Mouse (Mus musculus) kidney, adult 2 months (tissue): Measurements from ENCODE around the gene Rcan3. TPM values are rescaled to one million over a fixed set of nuclear protein-coding genes. Genes with fewer than 3 reads are reported as not detected.
A peak's percentile ranks its signal among the peaks of the same experiment; 100 is the strongest.

ENCODE experiments used
- DNase-seq: peaks from one replicate; pipeline ENCODE4 v3.0.0; 2021
- H3K27ac ChIP-seq: fragments of 200-500 bp; 2 replicates; pipeline ENCODE4 v1.5.1; 2012; ENCODE audit warnings: low read depth, low read length, control low read depth, inconsistent platforms; ENCODE audit not compliant: insufficient read depth
- H3K27me3 ChIP-seq: fragments of 200-500 bp; replicated peaks from 2 replicates; pipeline ENCODE4 v1.6.1; 2012; ENCODE audit warnings: mild to moderate bottlenecking, moderate library complexity, low read length, inconsistent platforms; ENCODE audit not compliant: control insufficient read depth, insufficient read depth
- H3K36me3 ChIP-seq: fragments of 200-500 bp; 2 replicates; pipeline ENCODE4 v1.6.1; 2012; ENCODE audit warnings: mild to moderate bottlenecking, moderate library complexity, low read length, inconsistent platforms; ENCODE audit not compliant: control insufficient read depth, insufficient read depth
- H3K4me1 ChIP-seq: fragments of 200-500 bp; 2 replicates; pipeline ENCODE4 v1.6.1; 2011; ENCODE audit warnings: low read length; ENCODE audit not compliant: control insufficient read depth, insufficient read depth
- H3K4me3 ChIP-seq: fragments of 200-500 bp; 2 replicates; pipeline ENCODE4 v1.5.1; 2011; ENCODE audit warnings: mild to moderate bottlenecking, low read depth, low read length, control low read depth; ENCODE audit not compliant: insufficient read depth
- CTCF ChIP-seq: fragments of 200-500 bp; conservative IDR thresholded peaks from 2 replicates; pipeline ENCODE4 v1.5.1; 2011; ENCODE audit warnings: low read depth, mild to moderate bottlenecking, control low read depth, low read length, moderate library complexity, mixed read lengths; ENCODE audit not compliant: insufficient read depth, insufficient read length
- POLR2A ChIP-seq: fragments of 200-500 bp; IDR thresholded peaks from one replicate; pipeline ENCODE4 v1.6.1; 2011; ENCODE audit warnings: low read depth, low read length, control low read depth
- WGBS: fragments of 180-500 bp; shearing (Covaris S2); methylation state at CpG from one replicate; pipeline ENCODE4 v1.1.7; 2018; 5-methylcytosine and 5-hydroxymethylcytosine counted together
- polyA plus RNA-seq: library from polyadenylated mRNA; depleted of rRNA; stranded (reverse); fragments of >200 nt; gene quantifications from 2 replicates; pipeline ENCODE4 v1.2.3, GENCODE M21; 2012

Rcan3 gene
- polyA plus RNA-seq, 1 experiment: 13.4 TPM

- TF ChIP-seq POLR2A (no peak), CTCF (no peak)
- peak overlapping the region; percentile 25 for H3K4me3 ChIP-seq
These were observed 36.1 kb downstream of the Rcan3 start for GRCm38 (mm10) chr4:135397551-135397950.

DNA sequence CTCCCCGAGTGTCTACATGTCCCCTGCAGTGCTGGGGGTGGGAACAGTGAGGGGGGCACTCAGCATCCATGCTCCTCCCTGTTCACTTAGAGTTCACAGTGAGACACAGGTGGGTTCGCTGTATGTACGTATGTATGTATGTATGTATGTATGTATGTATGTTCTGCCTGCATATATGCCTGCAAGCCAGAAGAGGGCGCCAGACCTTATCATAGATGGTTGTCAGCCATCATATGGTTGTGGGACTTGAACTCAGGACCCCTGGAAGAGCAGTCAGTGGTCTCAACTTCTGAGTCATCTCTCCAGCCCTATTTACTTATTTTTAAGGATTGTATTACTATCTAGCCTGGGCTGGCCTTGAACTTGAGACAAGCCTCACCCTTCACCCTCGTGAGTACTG, 37.4 kb downstream of the Rcan3 start:
- TF ChIP-seq CTCF (0 out of 2 replicates have a peak, but pooled peaks have one; percentile 9), POLR2A (no peak)
- 95% methylated on average over 5 of the region's 5 CpGs for WGBS

More at GRCm38 (mm10) chr4:135397551-135397950, 36.1 kb downstream of the Rcan3 start:
- WGBS: 17% methylated on average over 16 of the region's 16 CpGs
- DNase-seq: no peak
- Histone ChIP-seq H3K4me1 (no peaks in the 10 kb centered on the region), H3K36me3 (no peaks in the 10 kb centered on the region), H3K27me3 (no peaks in the 10 kb centered on the region; the same call in 1 of the 2 replicates), H3K27ac (no peak overlapping the region)

GRCm38 (mm10) chr4:135395375-135395774, 38.3 kb downstream of the Rcan3 start:
- no peak overlapping the region for H3K27ac ChIP-seq
- WGBS: 100% methylated on average over 4 of the region's 4 CpGs
- no peaks in the 10 kb centered on the region for H3K36me3 ChIP-seq
- TF ChIP-seq CTCF: no peak
- no peak for TF ChIP-seq POLR2A
- DNase-seq: no peak
- H3K4me3 ChIP-seq: no peak overlapping the region
- H3K27me3 ChIP-seq: no peaks in the 10 kb centered on the region; the same call in 1 of the 2 replicates
- no peaks in the 10 kb centered on the region for H3K4me1 ChIP-seq

More for the DNA sequence above, 37.4 kb downstream of the Rcan3 start:
- Histone ChIP-seq H3K27ac (no peak overlapping the region), H3K4me3 (no peak overlapping the region), H3K4me1 (no peaks in the 10 kb centered on the region), H3K27me3 (no peaks in the 10 kb centered on the region; the same call in 1 of the 2 replicates), H3K36me3 (no peaks in the 10 kb centered on the region)
- DNase-seq: no peak

GRCm38 (mm10) chr4:135394666-135395065, 39.0 kb downstream of the Rcan3 start:
- Histone ChIP-seq H3K4me1 (no peaks in the 10 kb centered on the region), H3K36me3 (no peaks in the 10 kb centered on the region), H3K27me3 (no peaks in the 10 kb centered on the region; the same call in 1 of the 2 replicates), H3K4me3 (no peak overlapping the region), H3K27ac (no peak overlapping the region)
- 90% methylated on average over 7 of the region's 7 CpGs for whole genome bisulfite sequencing
- DNase-seq: no peak
- TF ChIP-seq CTCF (no peak), POLR2A (no peak)

GRCm38 (mm10) chr4:135393381-135393780, 40.3 kb downstream of the Rcan3 start:
- Histone ChIP-seq H3K4me3 (no peak overlapping the region), H3K4me1 (no peaks in the 10 kb centered on the region), H3K27ac (no peak overlapping the region), H3K36me3 (no peaks in the 10 kb centered on the region), H3K27me3 (no peaks in the 10 kb centered on the region; the same call in 1 of the 2 replicates)
- TF ChIP-seq CTCF (no peak), POLR2A (no peak)
- no peak for DNase-seq
- 65% methylated on average over 6 of the region's 6 CpGs for WGBS

DNA sequence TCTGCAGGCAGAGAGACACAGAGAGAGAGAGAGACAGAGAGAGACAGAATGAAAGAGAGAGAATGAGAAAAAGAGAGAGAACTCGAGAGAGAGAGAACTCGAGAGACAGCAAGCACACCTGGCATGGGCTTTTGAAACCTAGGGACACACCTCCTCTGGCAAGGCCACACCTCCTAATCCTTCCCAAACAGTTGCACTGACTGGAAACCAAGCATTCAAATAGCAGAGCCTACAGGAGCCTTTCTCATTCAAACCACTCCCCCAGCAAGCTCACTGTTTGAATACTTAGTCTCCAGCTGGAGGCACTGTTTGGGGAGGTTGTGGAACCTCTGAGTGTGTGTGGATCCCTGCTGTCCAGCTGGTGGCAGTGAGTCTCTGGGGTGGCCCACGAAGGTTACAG, 40.9 kb downstream of the Rcan3 start:
- H3K27me3 ChIP-seq: no peaks in the 10 kb centered on the region
- no peaks in the 10 kb centered on the region for H3K4me1 ChIP-seq
- no peak overlapping the region for H3K27ac ChIP-seq
- WGBS: 84% methylated on average over 3 of the region's 3 CpGs
- DNase-seq: no peak
- TF ChIP-seq CTCF: no peak
- no peak for TF ChIP-seq POLR2A
- no peaks in the 10 kb centered on the region for H3K36me3 ChIP-seq
- no peak overlapping the region for H3K4me3 ChIP-seq

- H3K4me3 ChIP-seq: no peak overlapping the region
- WGBS: 66% methylated on average over 6 of the region's 6 CpGs
- H3K36me3 ChIP-seq: no peaks in the 10 kb centered on the region
- TF ChIP-seq CTCF (no peak), POLR2A (no peak)
- no peaks in the 10 kb centered on the region for H3K4me1 ChIP-seq
- DNase-seq: no peak
- no peak overlapping the region for H3K27ac ChIP-seq
- H3K27me3 ChIP-seq: no peaks in the 10 kb centered on the region
These were observed 42.6 kb downstream of the Rcan3 start for GRCm38 (mm10) chr4:135391014-135391413.

DNA sequence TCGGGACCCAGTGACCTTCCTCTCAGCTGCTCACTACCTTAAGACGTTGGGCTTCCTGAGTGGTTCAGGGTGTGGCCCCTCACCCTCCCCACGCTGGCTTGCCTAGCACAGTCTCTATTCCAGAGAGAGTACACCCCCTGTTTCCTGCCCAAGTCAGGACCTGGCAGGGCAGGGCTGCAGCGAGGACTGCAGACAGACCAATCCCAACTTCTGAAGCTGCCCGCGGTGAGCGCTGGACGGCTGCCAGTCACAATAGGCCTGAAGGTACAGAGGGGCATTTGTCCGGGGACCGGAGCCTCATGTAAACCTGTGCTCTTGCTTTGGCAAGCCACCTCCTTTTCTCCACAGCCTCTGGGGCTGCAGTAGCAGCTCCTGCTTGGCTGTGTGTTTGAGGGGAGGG, 48.0 kb downstream of the Rcan3 start:
- H3K4me1 ChIP-seq: no peaks in the 10 kb centered on the region
- 29% methylated on average over 10 of the region's 10 CpGs for WGBS
- no peak overlapping the region for H3K27ac ChIP-seq
- H3K27me3 ChIP-seq: no peaks in the 10 kb centered on the region
- peak; percentile 39 for DNase-seq
- TF ChIP-seq CTCF (no peak), POLR2A (no peak)
- no peaks in the 10 kb centered on the region for H3K36me3 ChIP-seq
- no peak overlapping the region for H3K4me3 ChIP-seq
